Mouse (Mus musculus): ENCODE measurements at regions not wholly inside any gene's neighbourhood (a gene's known extent, or its start where the extent isn't known, plus 50 kb on each side); places are given as distances from the start of the nearest gene placed in this dataset.
A peak's percentile ranks its signal among the peaks of the same experiment; 100 is the strongest.
"Not testable (repeated sequence)": the region's sequence is repeated elsewhere in the genome, so short reads cannot be mapped to it uniquely, and the experiment has no call there.

DNA sequence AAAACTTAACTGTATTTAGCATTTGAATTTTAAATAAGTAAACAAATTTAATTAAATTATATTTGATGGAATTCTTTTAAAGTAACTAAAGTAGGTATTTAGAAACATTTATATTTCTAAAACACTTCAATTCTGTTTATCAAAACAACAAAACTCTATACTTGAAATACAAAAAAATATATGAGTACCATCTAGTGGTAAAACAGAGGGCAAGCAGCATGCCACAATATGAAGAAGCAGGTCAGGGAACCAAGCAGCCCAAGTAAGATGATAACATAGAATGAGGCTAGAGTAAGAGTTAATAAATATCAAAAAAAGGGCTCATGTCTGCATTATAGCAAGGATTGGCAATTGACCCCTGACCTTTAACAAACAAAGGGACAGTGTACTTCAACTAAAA lies 639.7 kb downstream of the Cdh10 start:
- DNase-seq (ENCODE audit: extremely low spot score in 1 of 2, low spot score in 1 of 2): no peak

DNA sequence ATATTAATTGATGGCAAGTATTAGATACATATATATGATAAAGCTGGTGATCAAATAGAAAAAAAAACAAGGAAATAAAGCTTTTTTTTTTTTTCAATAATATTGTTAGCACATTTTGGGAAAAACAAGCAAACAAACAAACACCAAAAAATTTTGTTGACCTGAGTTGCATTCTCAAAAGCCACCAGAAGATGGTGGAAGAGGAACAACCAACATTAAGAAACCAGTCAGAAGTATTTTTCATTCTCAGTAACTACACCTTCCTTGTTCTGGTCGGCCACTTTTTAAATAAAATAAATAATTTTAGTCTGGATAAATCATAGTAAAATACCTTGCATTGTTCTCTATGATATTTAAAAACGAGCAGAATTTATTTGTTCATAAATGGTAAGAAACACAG lies 654.8 kb downstream of the Cdh10 start:
- DNase-seq (ENCODE audit: extremely low spot score in 1 of 2, low spot score in 1 of 2): peak in 1 of 2 experiments; percentile 54

DNA sequence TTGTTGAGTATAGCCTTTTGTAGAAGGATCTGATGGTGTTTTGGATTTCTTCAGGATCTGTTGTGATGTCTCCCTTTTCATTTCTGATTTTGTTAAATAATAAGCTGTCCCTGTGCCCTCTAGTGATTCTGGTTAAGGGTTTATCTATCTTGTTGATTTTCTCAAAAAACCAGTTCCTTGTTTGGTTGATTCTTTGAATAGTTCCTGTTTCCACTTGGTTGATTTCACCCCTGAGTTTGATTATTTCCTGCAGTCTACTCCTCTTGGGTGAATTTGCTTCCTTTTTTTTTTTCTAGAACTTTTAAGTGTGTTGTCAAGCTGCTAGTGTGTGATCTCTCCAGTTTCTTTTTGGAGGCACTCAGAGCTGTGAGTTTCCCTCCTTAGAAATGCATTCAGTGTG lies 674.8 kb downstream of the Cdh10 start:
- not testable (repeated sequence) for DNase-seq (ENCODE audit: extremely low spot score in 1 of 2, low spot score in 1 of 2)

DNA sequence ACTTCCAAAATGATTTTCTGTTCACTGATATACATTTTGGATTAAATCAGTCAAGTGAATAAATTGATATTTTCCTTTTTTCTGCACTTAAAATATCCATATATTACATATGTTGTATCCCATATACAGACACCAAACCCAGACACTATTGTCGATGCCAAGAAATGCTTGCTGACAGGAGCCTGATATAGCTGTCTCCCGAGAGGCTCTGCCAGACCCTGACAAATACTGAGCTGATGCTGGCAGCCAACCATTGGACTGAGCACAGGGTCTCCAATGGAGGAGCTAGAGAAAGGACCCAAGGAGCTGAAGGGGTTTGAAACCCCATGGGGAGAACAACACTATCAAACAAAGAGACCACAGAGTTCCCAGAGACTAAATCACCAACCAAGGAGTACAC lies 700.6 kb downstream of the Cdh10 start:
- DNase-seq (ENCODE audit: extremely low spot score in 1 of 2, low spot score in 1 of 2): no peak

DNA sequence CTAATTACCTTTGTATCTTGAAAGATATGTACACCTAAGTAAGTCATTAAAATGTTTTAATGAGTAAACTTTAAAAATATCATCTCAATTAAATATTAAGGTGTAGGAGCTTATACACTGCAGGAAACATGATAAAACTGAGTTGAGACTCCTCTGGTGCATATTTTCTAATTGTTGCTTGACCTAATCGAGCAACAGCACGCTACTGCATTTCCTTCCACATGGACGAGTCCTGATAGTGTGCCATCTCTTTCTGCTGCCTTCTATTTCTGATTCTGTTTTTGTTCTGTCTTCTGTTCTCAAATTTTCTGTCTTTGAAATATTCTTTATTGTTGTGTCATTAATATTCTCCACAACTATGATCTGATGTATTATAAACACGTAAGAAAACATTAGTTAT lies 721.9 kb downstream of the Cdh10 start:
- no peak for DNase-seq (ENCODE audit: extremely low spot score in 1 of 2, low spot score in 1 of 2)

DNA sequence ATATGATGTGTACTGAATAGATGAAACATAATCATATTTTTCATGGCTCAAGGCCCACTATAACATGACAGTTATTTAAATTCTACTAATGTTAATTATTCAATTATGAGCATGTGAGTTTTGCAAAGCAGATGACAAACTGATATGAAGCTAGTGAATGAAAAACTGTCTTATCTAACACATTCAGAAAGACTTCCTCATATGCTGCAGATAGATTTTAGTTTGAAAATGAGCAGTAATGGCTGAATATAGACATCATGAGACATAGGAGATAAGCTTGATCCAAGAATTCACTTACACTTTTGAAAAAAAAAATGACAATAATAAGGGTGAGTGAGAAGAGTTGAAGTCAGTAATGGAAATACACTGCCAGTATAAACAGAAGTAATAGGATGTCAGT lies 731.0 kb downstream of the Cdh10 start:
- no peak for DNase-seq (ENCODE audit: extremely low spot score in 1 of 2, low spot score in 1 of 2)

DNA sequence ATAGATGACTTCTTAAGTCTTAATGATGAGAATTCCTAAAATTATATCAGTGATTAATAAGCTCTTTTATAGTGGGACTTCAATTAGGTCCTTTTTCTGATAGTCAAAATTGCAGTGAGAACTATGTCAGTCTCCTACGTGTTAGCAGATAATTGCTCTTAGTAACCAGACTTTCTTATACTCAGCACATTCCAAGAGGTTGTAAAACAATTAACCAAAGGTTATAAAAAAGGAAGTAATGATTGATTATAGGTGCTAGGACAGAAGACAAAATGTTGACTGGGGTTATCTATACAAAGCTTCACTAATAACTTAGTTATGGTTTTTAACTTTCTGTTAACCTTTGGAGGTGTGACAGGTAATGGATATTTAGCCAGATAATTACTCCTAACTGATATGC lies 766.0 kb downstream of the Cdh10 start:
- DNase-seq (ENCODE audit: extremely low spot score in 1 of 2, low spot score in 1 of 2): no peak

DNA sequence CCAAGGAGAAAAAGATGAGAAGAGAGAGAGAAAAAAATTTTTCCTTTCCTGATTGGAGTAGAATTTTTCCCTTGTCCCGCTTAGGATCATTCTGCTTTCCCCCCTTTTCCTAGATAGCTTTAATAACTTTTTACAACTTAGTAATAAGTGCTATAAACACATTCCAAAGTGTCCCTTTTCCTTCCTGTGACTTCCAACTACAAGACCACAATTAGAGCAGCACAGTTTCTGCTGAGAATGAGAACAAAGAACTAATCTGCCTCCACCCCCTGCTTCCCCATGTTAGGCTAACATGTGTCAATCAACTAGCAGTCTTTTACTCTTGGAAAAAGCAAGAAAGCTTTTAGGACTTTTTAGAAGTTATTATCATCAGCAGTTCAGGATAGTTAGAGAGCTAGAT lies 766.5 kb downstream of the Cdh10 start:
- DNase-seq (ENCODE audit: extremely low spot score in 1 of 2, low spot score in 1 of 2): no peak

DNA sequence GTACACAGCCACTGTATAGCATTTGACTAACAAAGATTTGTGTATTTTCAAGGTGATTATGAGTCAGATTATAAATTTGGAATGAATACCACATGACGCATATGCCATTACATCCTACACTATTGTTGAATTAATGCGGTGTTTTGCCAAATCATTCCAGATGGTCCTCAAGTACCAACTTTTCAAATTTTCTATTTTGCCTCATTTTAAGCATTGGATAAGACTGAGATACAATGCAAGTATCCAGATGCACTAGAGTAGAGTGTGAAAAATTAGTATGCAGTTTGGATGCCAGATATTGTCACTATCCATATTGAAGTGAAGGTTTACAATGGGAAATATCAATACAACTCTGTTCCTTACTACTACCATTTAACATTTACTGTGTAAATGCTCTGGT lies 775.0 kb downstream of the Cdh10 start:
- peak in 1 of 2 experiments; percentile 50 for DNase-seq (ENCODE audit: extremely low spot score in 1 of 2, low spot score in 1 of 2)

DNA sequence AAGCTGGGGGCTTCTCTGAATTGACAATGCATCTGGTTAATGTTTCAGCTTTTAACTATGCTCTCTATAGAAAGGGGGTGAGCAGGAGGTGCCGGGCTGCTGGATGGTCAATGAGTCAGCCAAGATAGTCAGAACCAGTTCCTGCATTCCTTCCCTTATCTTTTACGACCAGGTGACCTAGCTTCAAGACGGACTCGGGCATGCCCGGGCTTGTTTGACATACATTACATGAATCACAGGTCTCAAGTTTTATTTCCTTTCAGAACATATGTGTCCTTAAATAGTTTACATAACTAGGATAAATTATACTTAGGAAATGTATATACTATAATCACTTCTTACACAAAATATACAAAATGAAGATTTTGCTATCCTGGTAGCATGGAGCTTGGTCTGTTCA lies 803.6 kb downstream of the Cdh10 start:
- not testable (repeated sequence) for DNase-seq (ENCODE audit: extremely low spot score in 1 of 2, low spot score in 1 of 2)

DNA sequence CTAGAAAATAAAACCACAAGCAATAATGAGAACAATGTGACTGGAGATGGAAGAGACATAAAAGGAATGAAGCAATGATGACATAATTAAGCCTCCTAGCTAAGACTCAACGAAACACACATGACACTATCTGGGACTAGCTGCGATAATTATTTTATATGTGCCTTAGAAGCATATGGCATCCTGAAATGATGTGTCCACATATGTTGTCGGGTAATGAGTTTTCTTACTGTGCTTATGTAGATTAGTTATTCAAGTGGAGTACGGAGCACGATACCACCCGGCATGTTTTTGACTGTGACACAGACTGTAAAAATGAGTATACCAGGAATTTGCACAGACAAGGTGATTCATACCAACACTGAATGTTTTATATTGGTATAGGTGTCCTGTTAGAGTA lies 781.7 kb upstream of the Cdh12 start:
- no peak for DNase-seq (ENCODE audit: extremely low spot score in 1 of 2, low spot score in 1 of 2)

DNA sequence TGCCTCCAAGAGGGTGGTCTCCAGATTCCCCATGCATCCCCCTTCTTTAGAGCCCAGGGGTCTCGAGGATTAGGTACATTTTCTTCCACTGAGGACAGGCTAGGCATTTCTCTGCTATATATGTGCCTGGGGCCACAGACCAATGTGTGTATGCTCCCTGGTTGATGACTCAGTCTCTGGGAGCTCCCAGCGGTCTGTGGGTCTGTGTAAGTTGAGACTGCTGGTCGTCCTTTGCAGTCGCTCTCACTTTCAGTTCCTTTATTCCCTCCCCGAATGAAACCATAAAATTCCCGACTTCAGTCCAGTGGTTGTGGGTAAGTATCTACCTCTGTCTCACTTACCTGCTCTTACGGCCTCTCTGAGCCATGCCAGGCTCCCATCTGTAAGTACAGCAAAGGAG lies 773.5 kb upstream of the Cdh12 start:
- DNase-seq (ENCODE audit: extremely low spot score in 1 of 2, low spot score in 1 of 2): no peak

DNA sequence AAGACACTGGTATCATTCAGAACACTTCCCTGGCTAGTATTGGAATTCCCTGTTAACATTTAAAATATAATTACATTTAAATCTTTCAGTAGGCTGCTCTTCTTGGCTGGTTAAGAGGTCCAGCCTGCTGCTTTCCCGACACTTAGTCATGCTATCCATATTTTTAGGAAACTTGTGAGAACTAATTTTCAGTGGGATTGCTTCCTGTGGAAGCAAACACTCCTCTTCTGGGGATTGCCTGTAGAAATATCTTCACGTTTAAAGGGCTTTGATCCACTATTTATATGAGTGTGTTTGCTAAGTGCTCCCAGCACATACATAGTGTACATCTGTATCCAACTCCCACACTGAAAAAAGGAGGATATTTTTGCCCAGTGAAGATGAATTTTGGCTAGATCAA lies 761.8 kb upstream of the Cdh12 start:
- DNase-seq (ENCODE audit: extremely low spot score in 1 of 2, low spot score in 1 of 2): peak; percentile 9 to 48

DNA sequence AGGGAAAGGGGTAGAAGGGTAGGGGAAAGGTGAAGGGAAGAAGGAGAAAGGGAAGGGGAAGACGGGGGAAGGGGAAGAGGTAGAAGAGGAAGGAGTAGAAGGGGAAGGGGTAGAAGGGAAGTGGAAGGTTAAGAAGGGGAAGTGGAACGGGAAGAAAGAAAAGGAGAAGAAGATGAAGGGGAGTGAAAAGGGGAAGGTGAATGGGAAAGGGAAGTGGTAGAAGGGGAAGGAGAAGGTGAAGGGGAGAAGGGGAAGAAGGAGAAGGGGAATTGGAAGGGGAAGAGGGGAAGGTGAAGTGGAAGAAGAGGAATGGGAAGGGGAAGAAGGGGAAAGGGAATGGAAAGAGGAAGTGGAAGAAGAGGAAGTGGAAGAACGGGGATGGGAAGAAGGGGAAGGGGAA lies 737.3 kb upstream of the Cdh12 start:
- DNase-seq (ENCODE audit: extremely low spot score in 1 of 2, low spot score in 1 of 2): no peak

Measured in frontal cortex, adult 2 months (tissue).